Mouse (Mus musculus) liver, embryonic 12.5 days (tissue): ENCODE measurements around the gene Tpcn2. TPM values are rescaled to one million over a fixed set of nuclear protein-coding genes. Genes with fewer than 3 reads are reported as not detected.

Source experiments
- ATAC-seq: fragments of 200-750 bp; cut with Nextera tagmentation; 2 replicates; pipeline ENCODE4 v1.8.0; 2017; ENCODE audit warnings: moderate number of reproducible peaks, mild to moderate bottlenecking, moderate library complexity
- H3K27ac ChIP-seq: fragments of 300-500 bp; sonication (generic); 2 replicates; pipeline ENCODE4 v1.5.1; 2016; ENCODE audit warnings: mild to moderate bottlenecking
- H3K27me3 ChIP-seq: fragments of 300-500 bp; sonication (generic); replicated peaks from 2 replicates; pipeline ENCODE4 v1.6.1; 2016; ENCODE audit warnings: mild to moderate bottlenecking, moderate library complexity
- H3K36me3 ChIP-seq: fragments of 300-500 bp; sonication (generic); 2 replicates; pipeline ENCODE4 v1.6.1; 2016; ENCODE audit warnings: mild to moderate bottlenecking, moderate library complexity
- H3K4me1 ChIP-seq: fragments of 300-500 bp; sonication (generic); 2 replicates; pipeline ENCODE4 v1.6.1; 2016
- H3K4me2 ChIP-seq: fragments of 300-500 bp; sonication (generic); 2 replicates; pipeline ENCODE4 v1.6.1; 2016; ENCODE audit warnings: mild to moderate bottlenecking, moderate library complexity
- H3K4me3 ChIP-seq: fragments of 300-500 bp; sonication (generic); 2 replicates; pipeline ENCODE4 v1.5.1; 2016; ENCODE audit warnings: mild to moderate bottlenecking, moderate library complexity
- H3K9ac ChIP-seq: fragments of 300-500 bp; sonication (generic); 2 replicates; pipeline ENCODE4 v1.6.1; 2016; ENCODE audit warnings: mild to moderate bottlenecking, moderate library complexity
- H3K9me3 ChIP-seq: fragments of 300-500 bp; sonication (generic); replicated peaks from 2 replicates; pipeline ENCODE4 v1.6.1; 2016; ENCODE audit warnings: mild to moderate bottlenecking, moderate library complexity
- WGBS: fragments of 180-500 bp; shearing (Covaris S2); methylation state at CpG from one replicate; pipeline ENCODE4 v1.1.7; 2016; ENCODE audit not compliant: insufficient replicate concordance; 5-methylcytosine and 5-hydroxymethylcytosine counted together
- polyA plus RNA-seq: library from polyadenylated mRNA; unstranded; fragments of >200 nt; fragmentation: Nextera tagmentation; extraction: Ambion mirVana; gene quantifications from 2 replicates; pipeline ENCODE4 v1.2.1, GENCODE M21; 2016

Tpcn2 gene
- polyA plus RNA-seq, 1 experiment from 2014 or later: 2.9 TPM

- no peak overlapping the region for H3K4me3 ChIP-seq
- no peaks in the 10 kb centered on the region; the same call in 1 of the 2 replicates for H3K27me3 ChIP-seq
- H3K27ac ChIP-seq: no peak overlapping the region
- H3K4me1 ChIP-seq: no peaks in the 10 kb centered on the region
- no peak overlapping the region for H3K4me2 ChIP-seq
- no peak overlapping the region for H3K9ac ChIP-seq
- ATAC-seq: no peak
- no peaks in the 10 kb centered on the region for H3K9me3 ChIP-seq
- WGBS: 62% methylated on average over 10 of the region's 10 CpGs
- H3K36me3 ChIP-seq: no peaks in the 10 kb centered on the region
Measured at GRCm38 (mm10) chr7:145234841-145235790, 48.7 kb downstream of the Tpcn2 start.

GRCm38 (mm10) chr7:145231659-145232058 lies 52.2 kb downstream of the Tpcn2 start:
- H3K36me3 ChIP-seq: no peaks in the 10 kb centered on the region
- no peak for ATAC-seq
- H3K27me3 ChIP-seq: no peaks in the 10 kb centered on the region; the same call in 1 of the 2 replicates
- H3K9me3 ChIP-seq: no peaks in the 10 kb centered on the region
- 73% methylated on average over 9 of the region's 9 CpGs for WGBS
- H3K4me2 ChIP-seq: no peak overlapping the region
- H3K4me3 ChIP-seq: no peak overlapping the region
- no peak overlapping the region for H3K27ac ChIP-seq
- H3K9ac ChIP-seq: no peak overlapping the region
- no peaks in the 10 kb centered on the region for H3K4me1 ChIP-seq

GRCm38 (mm10) chr7:145226641-145227040 lies 57.2 kb downstream of the Tpcn2 start:
- Histone ChIP-seq H3K27ac (no peak overlapping the region), H3K4me3 (no peak overlapping the region), H3K4me1 (no peaks in the 10 kb centered on the region), H3K36me3 (no peaks in the 10 kb centered on the region), H3K9me3 (no peaks in the 10 kb centered on the region), H3K4me2 (no peak overlapping the region), H3K9ac (no peak overlapping the region), H3K27me3 (no peaks in the 10 kb centered on the region; the same call in 1 of the 2 replicates)
- 70% methylated on average over 6 of the region's 6 CpGs for WGBS
- ATAC-seq: no peak

GRCm38 (mm10) chr7:145225626-145226025 lies 58.2 kb downstream of the Tpcn2 start:
- H3K9me3 ChIP-seq: no peaks in the 10 kb centered on the region
- 63% methylated on average over 6 of the region's 6 CpGs for WGBS
- no peak for ATAC-seq

GRCm38 (mm10) chr7:145221841-145222689 lies 61.7 kb downstream of the Tpcn2 start:
- Histone ChIP-seq H3K27ac (no peak overlapping the region), H3K4me2 (no peak overlapping the region)

More at GRCm38 (mm10) chr7:145225626-145226025, 58.2 kb downstream of the Tpcn2 start:
- H3K4me3 ChIP-seq: no peak overlapping the region
- H3K4me1 ChIP-seq: no peaks in the 10 kb centered on the region
- H3K27me3 ChIP-seq: no peaks in the 10 kb centered on the region; the same call in 1 of the 2 replicates
- no peak overlapping the region for H3K27ac ChIP-seq
- H3K36me3 ChIP-seq: no peaks in the 10 kb centered on the region
- no peak overlapping the region for H3K9ac ChIP-seq
- H3K4me2 ChIP-seq: no peak overlapping the region

GRCm38 (mm10) chr7:145221346-145221745 lies 62.5 kb downstream of the Tpcn2 start:
- H3K4me3 ChIP-seq: no peak overlapping the region

More at GRCm38 (mm10) chr7:145221841-145222689, 61.7 kb downstream of the Tpcn2 start:
- no peaks in the 10 kb centered on the region for H3K4me1 ChIP-seq
- H3K36me3 ChIP-seq: no peaks in the 10 kb centered on the region
- no peaks in the 10 kb centered on the region for H3K27me3 ChIP-seq
- H3K9me3 ChIP-seq: no peaks in the 10 kb centered on the region
- 16% methylated on average over 2 of the region's 2 CpGs for whole genome bisulfite sequencing
- no peak overlapping the region for H3K4me3 ChIP-seq
- no peak overlapping the region for H3K9ac ChIP-seq
- ATAC-seq: peak; percentile 46; the same call in 1 of the 2 replicates

GRCm38 (mm10) chr7:145219420-145219831 lies 64.4 kb downstream of the Tpcn2 start:
- H3K36me3 ChIP-seq: no peaks in the 10 kb centered on the region
- WGBS: 71% methylated on average over 9 of the region's 9 CpGs
- no peak overlapping the region for H3K9ac ChIP-seq
- H3K9me3 ChIP-seq: no peaks in the 10 kb centered on the region
- H3K4me1 ChIP-seq: no peaks in the 10 kb centered on the region
- no peak overlapping the region for H3K4me2 ChIP-seq
- no peaks in the 10 kb centered on the region for H3K27me3 ChIP-seq
- no peak overlapping the region for H3K27ac ChIP-seq
- no peak overlapping the region for H3K4me3 ChIP-seq
- ATAC-seq: no peak

More at GRCm38 (mm10) chr7:145221346-145221745, 62.5 kb downstream of the Tpcn2 start:
- Histone ChIP-seq H3K9me3 (no peaks in the 10 kb centered on the region), H3K27me3 (no peaks in the 10 kb centered on the region), H3K9ac (no peak overlapping the region), H3K4me2 (no peak overlapping the region), H3K27ac (no peak overlapping the region), H3K4me1 (no peaks in the 10 kb centered on the region), H3K36me3 (no peaks in the 10 kb centered on the region)
- WGBS: 37% methylated on average over 2 of the region's 2 CpGs
- no peak for ATAC-seq

GRCm38 (mm10) chr7:145216591-145216990 lies 67.2 kb downstream of the Tpcn2 start:
- no peak for ATAC-seq
- no peaks in the 10 kb centered on the region for H3K9me3 ChIP-seq
- H3K4me3 ChIP-seq: no peak overlapping the region
- H3K27ac ChIP-seq: no peak overlapping the region
- H3K9ac ChIP-seq: no peak overlapping the region
- peaks cover 6% of the 10 kb centered on the region; the same call in 1 of the 2 replicates for H3K4me1 ChIP-seq
- no peaks in the 10 kb centered on the region for H3K27me3 ChIP-seq
- WGBS: 40% methylated on average over 1 of the region's 1 CpGs
- no peaks in the 10 kb centered on the region for H3K36me3 ChIP-seq
- H3K4me2 ChIP-seq: no peak overlapping the region

- Histone ChIP-seq H3K9me3 (no peaks in the 10 kb centered on the region), H3K9ac (no peak overlapping the region; the same call in 1 of the 2 replicates), H3K4me1 (peaks cover 7% of the 10 kb centered on the region; the same call in 1 of the 2 replicates), H3K27me3 (no peaks in the 10 kb centered on the region), H3K4me3 (no peak overlapping the region), H3K27ac (no peak overlapping the region), H3K4me2 (no peak overlapping the region), H3K36me3 (no peaks in the 10 kb centered on the region)
- no peak for ATAC-seq
- WGBS: 56% methylated on average over 4 of the region's 4 CpGs
Measured at GRCm38 (mm10) chr7:145215476-145215875, 68.3 kb downstream of the Tpcn2 start.

- Histone ChIP-seq H3K9ac (no peak overlapping the region), H3K27ac (no peak overlapping the region), H3K27me3 (no peaks in the 10 kb centered on the region; the same call in none of the 2 replicates), H3K4me1 (peaks cover 7% of the 10 kb centered on the region; the same call in 1 of the 2 replicates), H3K4me2 (no peak overlapping the region), H3K36me3 (no peaks in the 10 kb centered on the region), H3K9me3 (no peaks in the 10 kb centered on the region), H3K4me3 (no peak overlapping the region)
- 39% methylated on average over 14 of the region's 14 CpGs for WGBS
- no peak; the same call in 1 of the 2 replicates for ATAC-seq
Measured at GRCm38 (mm10) chr7:145211680-145212659, 71.8 kb downstream of the Tpcn2 start.
